Mouse (Mus musculus) intestine, embryonic 16.5 days (tissue): ENCODE measurements around the gene Mslnl. TPM values are rescaled to one million over a fixed set of nuclear protein-coding genes. Genes with fewer than 3 reads are reported as not detected.
A peak's percentile ranks its signal among the peaks of the same experiment; 100 is the strongest.

Experiments used
- ATAC-seq: fragments of 200-750 bp; cut with Nextera tagmentation; 2 replicates; pipeline ENCODE4 v1.8.0; 2017; ENCODE audit warnings: moderate TSS enrichment, moderate library complexity
- H3K27ac ChIP-seq: fragments of 300-500 bp; sonication (generic); 2 replicates; pipeline ENCODE4 v1.5.1; 2014; ENCODE audit warnings: mild to moderate bottlenecking, low read length
- H3K27me3 ChIP-seq: fragments of 300-500 bp; sonication (generic); replicated peaks from 2 replicates; pipeline ENCODE4 v1.6.1; 2014; ENCODE audit warnings: low read length, control low read depth, mixed read lengths; ENCODE audit not compliant: control insufficient read depth, insufficient read depth
- H3K36me3 ChIP-seq: fragments of 300-500 bp; sonication (generic); 2 replicates; pipeline ENCODE4 v1.6.1; 2014; ENCODE audit warnings: low read length, control low read depth; ENCODE audit not compliant: control insufficient read depth, insufficient read depth
- H3K4me1 ChIP-seq: fragments of 300-500 bp; sonication (generic); 2 replicates; pipeline ENCODE4 v1.6.1; 2014; ENCODE audit warnings: low read length, control low read depth, mixed read lengths; ENCODE audit not compliant: control insufficient read depth, insufficient read depth
- H3K4me2 ChIP-seq: fragments of 300-500 bp; sonication (generic); 2 replicates; pipeline ENCODE4 v1.6.1; 2014; ENCODE audit warnings: low read depth, low read length, control low read depth
- H3K4me3 ChIP-seq: fragments of 300-500 bp; sonication (generic); 2 replicates; pipeline ENCODE4 v1.5.1; 2014; ENCODE audit warnings: mild to moderate bottlenecking, low read length
- H3K9ac ChIP-seq: fragments of 300-500 bp; sonication (generic); 2 replicates; pipeline ENCODE4 v1.6.1; 2014; ENCODE audit warnings: low read depth, low read length
- H3K9me3 ChIP-seq: fragments of 300-500 bp; sonication (generic); 2 replicates; pipeline ENCODE4 v1.6.1; 2016; ENCODE audit warnings: low read length, control low read depth; ENCODE audit not compliant: control insufficient read depth
- WGBS: fragments of 180-500 bp; shearing (Covaris S2); extraction: QIAGEN DNeasy Blood & Tissue Kit; methylation state at CpG from one replicate; pipeline ENCODE4 v1.1.7; 2014; 5-methylcytosine and 5-hydroxymethylcytosine counted together
- polyA plus RNA-seq: library from polyadenylated mRNA; unstranded; fragments of >200 nt; fragmentation: Nextera tagmentation; extraction: Ambion mirVana; gene quantifications from 2 replicates; pipeline ENCODE4 v1.2.1, GENCODE M21; 2015

The Mslnl gene
- 0.05 TPM in 2 replicates for polyA plus RNA-seq

- no peak within 1 kb of the TSS for H3K9ac ChIP-seq
- no peak for ATAC-seq
- no peaks in the 10 kb centered on the region for H3K27me3 ChIP-seq
- no peak within 1 kb of the TSS for H3K4me2 ChIP-seq
- H3K4me3 ChIP-seq = no peak within 1 kb of the TSS
- 76% methylated on average over 3 of the region's 3 CpGs for WGBS
- no peaks in the 10 kb centered on the region for H3K9me3 ChIP-seq
- no peaks in the 10 kb centered on the region for H3K36me3 ChIP-seq
- H3K27ac ChIP-seq = no peak within 1 kb of the TSS
- peaks cover 4% of the 10 kb centered on the region; the same call in 1 of the 2 replicates for H3K4me1 ChIP-seq
These were observed at the start of gene Mslnl for GRCm38 (mm10) chr17:25735745-25736144. Gene Mslnl (plus strand): TSS chr17:25736042.

DNA sequence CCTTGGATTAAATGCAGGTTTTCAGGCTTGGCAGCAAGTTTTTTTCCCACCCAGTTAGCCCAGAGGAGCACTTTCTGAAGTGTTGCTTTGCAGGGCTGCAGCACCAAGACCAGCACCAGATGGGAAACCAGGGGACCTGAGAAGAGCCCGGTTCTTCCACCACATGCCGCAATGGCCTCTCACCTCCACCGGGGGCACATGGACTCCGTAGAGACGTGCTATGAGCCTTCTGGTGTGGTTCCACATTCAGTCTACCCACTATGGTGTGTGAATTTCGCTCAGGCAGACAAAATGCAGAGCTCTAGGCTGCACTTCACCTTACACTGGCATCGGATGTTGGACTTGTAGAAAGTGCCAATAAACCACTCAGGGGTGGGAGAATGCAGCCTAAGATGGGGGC, 49.5 kb upstream of the Mslnl start:
- Histone ChIP-seq H3K9me3 (no peaks in the 10 kb centered on the region), H3K4me3 (no peak overlapping the region), H3K27me3 (no peaks in the 10 kb centered on the region), H3K4me2 (no peak overlapping the region), H3K4me1 (no peaks in the 10 kb centered on the region), H3K27ac (no peak overlapping the region), H3K9ac (no peak overlapping the region), H3K36me3 (no peaks in the 10 kb centered on the region)
- WGBS = 47% methylated on average over 7 of the region's 7 CpGs
- ATAC-seq = no peak

GRCm38 (mm10) chr17:25688922-25689321, 46.9 kb upstream of the Mslnl start:
- H3K27ac ChIP-seq = no peak overlapping the region
- no peak overlapping the region for H3K4me3 ChIP-seq
- no peaks in the 10 kb centered on the region for H3K36me3 ChIP-seq
- no peak overlapping the region for H3K9ac ChIP-seq
- ATAC-seq = no peak
- WGBS = 83% methylated on average over 4 of the region's 4 CpGs
- no peaks in the 10 kb centered on the region for H3K4me1 ChIP-seq
- no peak overlapping the region for H3K4me2 ChIP-seq
- no peaks in the 10 kb centered on the region for H3K9me3 ChIP-seq
- no peaks in the 10 kb centered on the region for H3K27me3 ChIP-seq

DNA sequence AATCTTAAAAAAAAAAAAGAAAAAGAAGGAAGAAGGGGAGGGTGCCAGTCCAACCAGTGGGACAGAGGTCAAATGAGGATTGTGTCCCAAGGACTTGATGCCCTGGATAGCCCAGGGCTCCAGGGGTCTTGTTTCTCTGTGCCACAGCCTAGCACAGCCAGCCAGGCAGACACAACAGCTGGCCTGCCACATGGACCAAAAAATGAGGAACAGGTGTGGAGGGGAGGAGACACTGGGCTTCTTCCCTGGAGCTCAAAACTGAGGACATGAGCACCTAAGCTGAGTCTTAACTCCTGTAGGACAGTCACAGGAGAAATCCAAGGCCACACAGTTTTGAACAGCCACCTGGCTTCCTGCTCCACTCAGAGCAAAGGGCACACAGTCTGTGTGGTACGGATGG, 39.6 kb upstream of the Mslnl start:
- H3K9me3 ChIP-seq = no peaks in the 10 kb centered on the region
- H3K4me1 ChIP-seq = no peaks in the 10 kb centered on the region
- H3K36me3 ChIP-seq = no peaks in the 10 kb centered on the region
- WGBS = 12% methylated on average over 1 of the region's 1 CpGs
- no peak overlapping the region for H3K4me2 ChIP-seq
- ATAC-seq = 0 out of 2 replicates have a peak, but pooled peaks have one; percentile 28
- no peak overlapping the region for H3K4me3 ChIP-seq
- H3K27ac ChIP-seq = no peak overlapping the region
- no peak overlapping the region for H3K9ac ChIP-seq
- no peaks in the 10 kb centered on the region for H3K27me3 ChIP-seq

DNA sequence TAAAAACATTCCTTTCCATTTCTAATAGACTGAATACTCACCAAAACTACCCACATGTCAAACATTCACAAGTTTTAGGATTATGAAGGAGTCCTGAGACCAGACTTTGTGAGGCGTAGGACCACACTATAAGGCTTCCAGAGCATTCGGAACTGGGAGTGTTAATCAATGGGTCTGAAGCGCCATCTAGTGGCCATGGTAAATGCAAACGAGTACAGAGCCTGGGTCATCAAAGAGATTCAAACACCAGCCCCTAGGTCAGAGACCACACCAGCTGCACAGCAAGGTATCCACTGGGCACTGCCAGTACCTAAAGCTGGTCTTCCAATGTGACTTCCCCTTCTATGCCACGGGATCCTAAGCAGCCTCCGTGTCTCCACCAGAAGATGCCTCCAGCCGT, 37.4 kb upstream of the Mslnl start:
- H3K4me3 ChIP-seq = no peak overlapping the region
- H3K4me2 ChIP-seq = no peak overlapping the region
- H3K4me1 ChIP-seq = no peaks in the 10 kb centered on the region
- no peaks in the 10 kb centered on the region for H3K9me3 ChIP-seq
- ATAC-seq = no peak; the same call in 1 of the 2 replicates
- 11% methylated on average over 7 of the region's 7 CpGs for WGBS
- no peaks in the 10 kb centered on the region for H3K36me3 ChIP-seq
- no peak overlapping the region for H3K27ac ChIP-seq
- H3K9ac ChIP-seq = no peak overlapping the region
- H3K27me3 ChIP-seq = no peaks in the 10 kb centered on the region

DNA sequence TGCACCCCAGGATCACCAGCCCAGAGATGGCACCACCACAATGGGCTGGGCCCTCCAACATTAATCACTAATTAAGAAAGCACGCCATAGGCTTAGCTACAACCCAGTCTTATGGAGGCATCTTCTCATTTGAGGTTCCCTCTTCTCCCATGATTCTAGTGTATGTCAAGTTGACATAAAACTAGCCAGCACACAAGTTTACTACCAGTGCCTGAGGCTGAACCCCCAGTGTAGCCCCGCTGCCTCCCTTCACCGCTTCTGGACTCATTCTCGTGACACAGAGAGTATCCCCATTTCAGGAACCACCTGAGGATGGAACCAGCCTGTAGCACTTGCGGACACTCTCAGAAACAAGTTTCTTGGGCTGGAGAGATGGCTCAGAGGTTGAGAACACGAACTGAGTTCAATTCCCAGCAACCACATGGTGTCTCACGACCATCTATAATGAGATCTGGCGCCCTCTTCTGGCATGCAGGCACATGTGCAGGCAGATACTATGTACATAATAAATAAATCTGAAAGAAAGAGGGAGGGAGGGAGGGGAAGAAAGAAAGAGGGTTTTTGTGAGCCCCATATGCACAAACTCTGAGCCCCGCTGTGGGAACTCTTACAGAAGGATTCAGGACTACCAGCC, 34.9 kb upstream of the Mslnl start:
- Histone ChIP-seq H3K4me3 (no peak overlapping the region), H3K27ac (no peak overlapping the region), H3K27me3 (no peaks in the 10 kb centered on the region), H3K36me3 (no peaks in the 10 kb centered on the region), H3K9me3 (no peaks in the 10 kb centered on the region), H3K4me1 (no peaks in the 10 kb centered on the region), H3K4me2 (no peak overlapping the region), H3K9ac (no peak overlapping the region)
- no peak for ATAC-seq
- WGBS = 63% methylated on average over 9 of the region's 9 CpGs

- H3K27me3 ChIP-seq = no peaks in the 10 kb centered on the region
- no peak for ATAC-seq
- H3K9ac ChIP-seq = no peak overlapping the region
These were observed 25.8 kb upstream of the Mslnl start for GRCm38 (mm10) chr17:25709994-25710393.

DNA sequence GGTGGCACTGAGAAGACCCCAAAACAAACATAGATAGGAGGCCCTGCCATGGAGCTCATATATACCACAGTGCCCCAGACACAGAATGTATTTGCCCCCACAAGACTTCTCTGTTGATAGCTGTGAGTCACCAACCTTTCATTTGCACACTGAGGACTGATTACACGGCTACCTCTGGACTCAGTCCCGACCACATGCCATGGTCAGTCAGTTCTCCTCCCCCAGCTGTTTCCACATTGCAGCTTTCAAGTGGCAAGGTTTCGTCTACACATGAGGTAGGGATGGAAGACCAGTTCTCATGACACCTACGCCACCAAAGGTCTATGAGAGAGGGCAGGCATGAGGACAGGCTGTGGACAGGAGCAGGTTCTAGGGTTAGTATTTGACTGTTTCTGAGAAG, 24.7 kb upstream of the Mslnl start:
- Histone ChIP-seq H3K27me3 (no peaks in the 10 kb centered on the region), H3K9me3 (no peaks in the 10 kb centered on the region), H3K4me3 (no peak overlapping the region), H3K4me1 (no peaks in the 10 kb centered on the region), H3K36me3 (no peaks in the 10 kb centered on the region), H3K4me2 (no peak overlapping the region), H3K27ac (no peak overlapping the region), H3K9ac (no peak overlapping the region)
- 82% methylated on average over 4 of the region's 4 CpGs for WGBS
- ATAC-seq = no peak

More at GRCm38 (mm10) chr17:25709994-25710393, 25.8 kb upstream of the Mslnl start:
- no peak overlapping the region for H3K4me3 ChIP-seq
- no peak overlapping the region for H3K4me2 ChIP-seq
- H3K36me3 ChIP-seq = no peaks in the 10 kb centered on the region
- no peak overlapping the region for H3K27ac ChIP-seq
- no peaks in the 10 kb centered on the region for H3K9me3 ChIP-seq
- H3K4me1 ChIP-seq = no peaks in the 10 kb centered on the region
- 87% methylated on average over 2 of the region's 2 CpGs for WGBS

GRCm38 (mm10) chr17:25715627-25716026, 20.2 kb upstream of the Mslnl start:
- Histone ChIP-seq H3K27me3 (peaks cover 21% of the 10 kb centered on the region), H3K9me3 (no peaks in the 10 kb centered on the region), H3K4me3 (no peak overlapping the region), H3K4me1 (peaks cover 13% of the 10 kb centered on the region), H3K36me3 (peaks cover 3% of the 10 kb centered on the region; the same call in 1 of the 2 replicates), H3K27ac (no peak overlapping the region), H3K9ac (no peak overlapping the region), H3K4me2 (no peak overlapping the region)
- ATAC-seq = no peak
- 64% methylated on average over 3 of the region's 3 CpGs for WGBS

- Histone ChIP-seq H3K9ac (no peak overlapping the region), H3K27me3 (peaks cover 21% of the 10 kb centered on the region), H3K9me3 (no peaks in the 10 kb centered on the region), H3K4me3 (no peak overlapping the region), H3K36me3 (peaks cover 3% of the 10 kb centered on the region; the same call in 1 of the 2 replicates), H3K27ac (no peak overlapping the region), H3K4me1 (peaks cover 13% of the 10 kb centered on the region), H3K4me2 (no peak overlapping the region)
- no peak for ATAC-seq
- 10% methylated on average over 6 of the region's 6 CpGs for WGBS
These were observed 19.7 kb upstream of the Mslnl start for GRCm38 (mm10) chr17:25716130-25716529.
